Mouse (Mus musculus) intestine, postnatal 0 days (tissue): ENCODE data around the gene Cdipt. TPM values are rescaled to one million over a fixed set of nuclear protein-coding genes. Genes with fewer than 3 reads are reported as not detected.

Experiments
- ATAC-seq: fragments of 200-750 bp; cut with Nextera tagmentation; 2 replicates; pipeline ENCODE4 v1.8.0; 2017; ENCODE audit warnings: mild to moderate bottlenecking, moderate TSS enrichment, moderate library complexity
- H3K27ac ChIP-seq: fragments of 300-500 bp; sonication (generic); 2 replicates; pipeline ENCODE4 v1.5.1; 2014; ENCODE audit warnings: mild to moderate bottlenecking, low read depth, low read length, moderate library complexity
- H3K27me3 ChIP-seq: fragments of 300-500 bp; sonication (generic); replicated peaks from 2 replicates; pipeline ENCODE4 v1.6.1; 2014; ENCODE audit warnings: low read length, mixed read lengths; ENCODE audit not compliant: control insufficient read depth, insufficient read depth
- H3K36me3 ChIP-seq: fragments of 300-500 bp; sonication (generic); 2 replicates; pipeline ENCODE4 v1.6.1; 2014; ENCODE audit warnings: mild to moderate bottlenecking, moderate library complexity; ENCODE audit not compliant: control insufficient read depth, insufficient read depth
- H3K4me1 ChIP-seq: fragments of 300-500 bp; sonication (generic); replicated peaks from 2 replicates; pipeline ENCODE4 v1.6.1; 2014; ENCODE audit warnings: antibody characterized with exemption, low read length, mixed read lengths; ENCODE audit not compliant: control insufficient read depth, insufficient read depth
- H3K4me2 ChIP-seq: fragments of 300-500 bp; sonication (generic); replicated peaks from 2 replicates; pipeline ENCODE4 v1.6.1; 2014; ENCODE audit warnings: low read depth, mild to moderate bottlenecking, moderate library complexity
- H3K4me3 ChIP-seq: fragments of 300-500 bp; sonication (generic); 2 replicates; pipeline ENCODE4 v1.5.1; 2014; ENCODE audit warnings: low read depth, low read length
- H3K9ac ChIP-seq: fragments of 300-500 bp; sonication (generic); 2 replicates; pipeline ENCODE4 v1.6.1; 2014; ENCODE audit warnings: mild to moderate bottlenecking, low read depth, low read length
- H3K9me3 ChIP-seq: fragments of 300-500 bp; sonication (generic); 2 replicates; pipeline ENCODE4 v1.6.1; 2016; ENCODE audit warnings: mixed run types; ENCODE audit not compliant: control insufficient read depth
- CTCF ChIP-seq: sonication (generic); IDR thresholded peaks from 2 replicates; pipeline ENCODE4 v1.5.1; 2016; ENCODE audit warnings: low read depth, mild to moderate bottlenecking, control low read depth, antibody characterized with exemption, moderate library complexity
- WGBS: fragments of 180-500 bp; shearing (Covaris S2); extraction: QIAGEN DNeasy Blood & Tissue Kit; methylation state at CpG from one replicate; pipeline ENCODE4 v1.1.7; 2014; 5-methylcytosine and 5-hydroxymethylcytosine counted together
- polyA plus RNA-seq: library from polyadenylated mRNA; unstranded; fragments of >200 nt; fragmentation: Nextera tagmentation; extraction: Ambion mirVana; gene quantifications from 2 replicates; pipeline ENCODE4 v1.2.1, GENCODE M21; 2015

Cdipt gene
- polyA plus RNA-seq, 1 experiment from 2014 or later: 169 TPM

- H3K36me3 ChIP-seq: peaks cover 24% of the 10 kb centered on the region
- TF ChIP-seq CTCF: no peak
- WGBS: 70% methylated on average over 12 of the region's 13 CpGs
- H3K27ac ChIP-seq: no peak overlapping the region
- H3K4me3 ChIP-seq: no peak overlapping the region
- peaks cover 15% of the 10 kb centered on the region; the same call in 1 of the 2 replicates for H3K4me1 ChIP-seq
- no peak for ATAC-seq
- no peaks in the 10 kb centered on the region for H3K9me3 ChIP-seq
- H3K4me2 ChIP-seq: peak overlapping the region; percentile 90
- H3K9ac ChIP-seq: no peak overlapping the region
- no peaks in the 10 kb centered on the region for H3K27me3 ChIP-seq
These were observed 47.6 kb downstream of the Cdipt start for GRCm38 (mm10) chr7:127023272-127023691.

- Histone ChIP-seq H3K9me3 (no peaks in the 10 kb centered on the region), H3K4me1 (peaks cover 15% of the 10 kb centered on the region; the same call in 1 of the 2 replicates), H3K4me3 (peak overlapping the region; percentile 79), H3K27me3 (no peaks in the 10 kb centered on the region), H3K36me3 (peaks cover 26% of the 10 kb centered on the region), H3K4me2 (peak overlapping the region; percentile 90), H3K9ac (peak overlapping the region; percentile 78), H3K27ac (peak overlapping the region; percentile 28)
- TF ChIP-seq CTCF: no peak
- ATAC-seq: no peak
- WGBS: 17% methylated on average over 19 of the region's 19 CpGs
These were observed 48.4 kb downstream of the Cdipt start for GRCm38 (mm10) chr7:127023896-127024690.

- Histone ChIP-seq H3K27me3 (no peaks in the 10 kb centered on the region), H3K9ac (peak overlapping the region; percentile 78), H3K9me3 (no peaks in the 10 kb centered on the region), H3K4me1 (peaks cover 15% of the 10 kb centered on the region; the same call in 1 of the 2 replicates), H3K27ac (peak overlapping the region; percentile 96), H3K4me2 (peak overlapping the region; percentile 90), H3K4me3 (peak overlapping the region; percentile 79), H3K36me3 (peaks cover 28% of the 10 kb centered on the region)
- peak; percentile 28 for ATAC-seq
- peak; percentile 93 for TF ChIP-seq CTCF
- 2% methylated on average over 30 of the region's 30 CpGs for WGBS
These were observed 49.2 kb downstream of the Cdipt start for GRCm38 (mm10) chr7:127024755-127025555.

GRCm38 (mm10) chr7:127025556-127026160, 49.9 kb downstream of the Cdipt start:
- H3K36me3 ChIP-seq: peaks cover 34% of the 10 kb centered on the region
- no peak for TF ChIP-seq CTCF
- no peaks in the 10 kb centered on the region for H3K27me3 ChIP-seq
- H3K4me3 ChIP-seq: peak overlapping the region; percentile 79
- no peaks in the 10 kb centered on the region for H3K9me3 ChIP-seq
- peak overlapping the region; percentile 90 for H3K4me2 ChIP-seq
- H3K9ac ChIP-seq: peak overlapping the region; percentile 78
- peak; percentile 3; the same call in 1 of the 2 replicates for ATAC-seq
- WGBS: under 1% methylated on average over 61 of the region's 65 CpGs
- H3K27ac ChIP-seq: peak overlapping the region; percentile 96
- H3K4me1 ChIP-seq: peaks cover 15% of the 10 kb centered on the region; the same call in 1 of the 2 replicates

GRCm38 (mm10) chr7:127026161-127026600, 50.5 kb downstream of the Cdipt start:
- H3K9me3 ChIP-seq: no peaks in the 10 kb centered on the region
- H3K4me1 ChIP-seq: peaks cover 14% of the 10 kb centered on the region; the same call in 1 of the 2 replicates
- under 1% methylated on average over 36 of the region's 48 CpGs for WGBS
- H3K4me2 ChIP-seq: peak overlapping the region; percentile 90
- H3K9ac ChIP-seq: peak overlapping the region; percentile 78
- peak overlapping the region; percentile 96 for H3K27ac ChIP-seq
- no peak for TF ChIP-seq CTCF
- H3K27me3 ChIP-seq: no peaks in the 10 kb centered on the region
- peak overlapping the region; percentile 79 for H3K4me3 ChIP-seq
- peak; percentile 47 for ATAC-seq
- H3K36me3 ChIP-seq: peaks cover 37% of the 10 kb centered on the region
